Mouse (Mus musculus) bone marrow macrophage, adult 2 months (primary cell): ENCODE measurements around the gene Diaph3.

Source experiments
- CTCF ChIP-seq: IDR thresholded peaks from 2 replicates; pipeline ENCODE4 v1.5.1; 2012; ENCODE audit warnings: low read depth, mild to moderate bottlenecking, low read length, moderate library complexity
- POLR2A ChIP-seq: IDR thresholded peaks from 2 replicates; pipeline ENCODE4 v1.6.1; 2012; ENCODE audit warnings: mild to moderate bottlenecking, low read depth, low read length, borderline replicate concordance

DNA sequence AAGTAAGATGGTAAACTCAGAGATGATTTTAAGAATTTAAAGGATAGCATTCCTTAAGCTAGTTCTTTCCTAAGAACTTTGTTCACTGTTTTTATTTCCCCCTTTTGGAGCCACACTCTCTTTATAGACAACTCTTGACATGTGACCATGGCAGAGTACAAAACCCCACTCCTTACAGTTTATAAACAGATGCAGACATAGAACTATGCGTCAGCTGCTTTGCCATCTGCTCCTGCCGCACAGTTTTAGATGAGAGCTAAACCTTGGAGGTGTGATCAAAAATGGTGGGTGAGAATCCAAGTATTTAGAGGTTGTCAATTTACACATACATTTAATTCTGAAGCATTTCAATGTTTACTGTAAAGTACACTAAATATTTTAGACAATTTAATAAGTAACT is 367.7 kb downstream of the Diaph3 start:
- TF ChIP-seq CTCF (no peak), POLR2A (no peak)
